Mouse (Mus musculus) cerebellum, adult 2 months (tissue): Measurements from ENCODE around the gene Gpc4.

Source experiments
- CTCF ChIP-seq: fragments of 200-500 bp; IDR thresholded peaks from 2 replicates; pipeline ENCODE4 v1.5.1; 2011; ENCODE audit warnings: low read depth, mild to moderate bottlenecking, control low read depth, low read length, moderate library complexity, borderline replicate concordance; ENCODE audit not compliant: insufficient read depth
- POLR2A ChIP-seq: fragments of 200-500 bp; IDR thresholded peaks from 2 replicates; pipeline ENCODE4 v1.6.1; 2011; ENCODE audit warnings: low read length, control low read depth, borderline replicate concordance; ENCODE audit not compliant: insufficient read depth

GRCm38 (mm10) chrX:52052011-52052410 lies 113.0 kb downstream of the Gpc4 start:
- TF ChIP-seq POLR2A (no peak), CTCF (no peak)
